Comparison of ENCODE assay signal across 20 mouse cellular contexts in the genomic region with DNA sequence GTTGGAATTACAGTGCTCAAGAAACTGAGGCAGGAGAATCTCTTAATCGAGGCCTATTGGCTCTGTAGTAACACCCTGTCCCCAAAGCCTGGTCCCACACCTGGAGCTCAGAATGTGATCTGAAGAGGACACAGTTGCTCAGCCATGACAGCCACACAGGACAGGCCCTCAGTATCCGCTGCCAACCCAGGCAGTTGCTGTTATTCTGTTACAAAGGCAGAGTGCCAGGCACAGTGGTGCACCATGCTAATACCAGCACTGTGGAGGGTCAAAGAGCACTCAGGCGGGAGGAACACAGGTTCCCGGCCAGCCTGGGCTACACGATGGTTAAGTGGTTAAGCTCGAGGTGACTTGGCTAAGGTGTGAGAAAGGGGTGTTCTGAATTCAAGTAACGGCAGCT. TPM values are rescaled to one million over a fixed set of nuclear protein-coding genes. Genes with fewer than 3 reads are reported as not detected.
A peak's percentile ranks its signal among the peaks of the same experiment; 100 is the strongest.
DNase-seq lines count a peak whose midpoint lies in the region; ATAC-seq and TF ChIP-seq lines count a peak whose summit lies in the region.
"Had no signal": no experiment of that assay in that cellular context is flagged by ENCODE, and none has a peak within 500 bp of the region (broad histone marks: within the 10 kb centered on the region; RNA-seq: fewer than 3 reads in every experiment).

No protein-coding gene starts in this region.

- WGBS in kidney, embryonic 16.5 days = 86% methylated on average over 7 of the region's 7 CpGs

- no peaks in the 10 kb centered on the region for H3K36me3 ChIP-seq in kidney, embryonic 16.5 days (ENCODE audit: insufficient read depth, low read length)

- no peaks in the 10 kb centered on the region for H3K9me3 ChIP-seq in kidney, embryonic 16.5 days (ENCODE audit: low read length)
- H3K9me3 ChIP-seq: embryonic facial prominence, embryonic 10.5 days; forebrain, embryonic 13.5 days; heart, embryonic 12.5 days; hindbrain, embryonic 12.5 days had no signal

- H3K4me1 ChIP-seq in kidney, embryonic 16.5 days (ENCODE audit: insufficient read depth, low read length) = no peaks in the 10 kb centered on the region
- H3K4me1 ChIP-seq: heart, embryonic 12.5 days had no signal

- no peak for TF ChIP-seq CTCF in gastrocnemius, adult 2 months (IDR thresholded peaks at IDR 0.05)

- peak; percentile 41 for DNase-seq in gastrocnemius, adult 2 months
- no peak for DNase-seq in gastrocnemius, adult 8-10 months (ENCODE audit: low spot score in 2 of 2)
- peak; percentile 53 for DNase-seq in kidney, adult 18-20 months
- no peak for DNase-seq in kidney, postnatal 4 days
- DNase-seq in kidney, postnatal 25 days = peak; percentile 45 to 72
- DNase-seq in kidney, postnatal 36 days = peak; percentile 66 to 67
- no peak for DNase-seq in ovary, postnatal 36 days (ENCODE audit: low spot score)
- DNase-seq: adrenal gland, adult 8-10 months; adrenal gland, postnatal 36 days; cerebellum, adult 11 months; cerebellum, adult 9-10 months; forebrain, postnatal 0 days; gastrocnemius, postnatal 10 days; heart, adult 2 months had no signal

- no peak for ATAC-seq in kidney, embryonic 16.5 days (ENCODE audit: low FRiP score, low TSS enrichment)
- ATAC-seq: forebrain, embryonic 13.5 days; forebrain, postnatal 0 days; hindbrain, embryonic 16.5 days had no signal

- no peak overlapping the region for H3K4me2 ChIP-seq in kidney, embryonic 16.5 days (replicated peaks; ENCODE audit: low read depth, low read length)
- H3K4me2 ChIP-seq: forebrain, embryonic 13.5 days; heart, embryonic 12.5 days; hindbrain, embryonic 12.5 days had no signal

- no peak overlapping the region for H3K9ac ChIP-seq in kidney, embryonic 16.5 days (replicated peaks; ENCODE audit: low read length)
- H3K9ac ChIP-seq: forebrain, embryonic 13.5 days; forebrain, postnatal 0 days; heart, embryonic 12.5 days; hindbrain, embryonic 12.5 days had no signal

- H3K4me3 ChIP-seq in gastrocnemius, adult 2 months = no peak overlapping the region
- H3K4me3 ChIP-seq in kidney, embryonic 16.5 days (ENCODE audit: low read length) = no peak overlapping the region
- H3K4me3 ChIP-seq: embryonic facial prominence, embryonic 10.5 days; forebrain, embryonic 13.5 days; heart, adult 2 months; heart, embryonic 12.5 days; hindbrain, embryonic 12.5 days had no signal

- no peak overlapping the region for H3K27ac ChIP-seq in gastrocnemius, adult 2 months
- H3K27ac ChIP-seq in kidney, embryonic 16.5 days (ENCODE audit: low read length) = no peak overlapping the region
- H3K27ac ChIP-seq: embryonic facial prominence, embryonic 10.5 days; forebrain, embryonic 13.5 days; heart, adult 2 months; hindbrain, embryonic 12.5 days had no signal

- intact Hi-C loops in gastrocnemius, adult 2 months (cut with DNase I) = no loop called here

- H3K27me3 ChIP-seq in kidney, embryonic 16.5 days (ENCODE audit: insufficient read depth, low read length) = no peaks in the 10 kb centered on the region
- H3K27me3 ChIP-seq: forebrain, embryonic 13.5 days; heart, embryonic 12.5 days; hindbrain, embryonic 12.5 days had no signal

RNA-seq across cellular contexts. Expression of a gene that starts 14.1 kb away (rescaled TPM):
- 10 to 100 TPM; 17.3 to 19.0 TPM for total RNA-seq in gastrocnemius, adult 2 months (2021)
- total RNA-seq in gastrocnemius, adult 8-10 months (2022) = 10 to 100 TPM; 18.3 to 21.1 (median 19.5) TPM
- 35.8 and 36.9 TPM in 2 replicates for polyA plus RNA-seq in kidney, embryonic 16.5 days (2015; fragmentation: Nextera tagmentation; extraction: Ambion mirVana)

RNA-seq across cellular contexts. Expression of a gene that starts 14.3 kb away (rescaled TPM):
- 10 to 100 TPM in 1 of 2 experiments, 1 to 10 TPM in 1; 9.6 to 10.3 TPM for total RNA-seq in gastrocnemius, adult 2 months (2021)
- total RNA-seq in gastrocnemius, adult 8-10 months (2022) = 10 to 100 TPM in 3 of 4 experiments, 1 to 10 TPM in 1; 9.9 to 11.0 (median 10.4) TPM
- 37.2 and 39.5 TPM in 2 replicates for polyA plus RNA-seq in kidney, embryonic 16.5 days (2015; fragmentation: Nextera tagmentation; extraction: Ambion mirVana)

RNA-seq across cellular contexts. Expression of a gene that starts 49.4 kb away (rescaled TPM):
- total RNA-seq in gastrocnemius, adult 2 months (2021) = 100 to 1,000 TPM; 116 to 120 TPM
- 100 to 1,000 TPM; 129 to 147 (median 134) TPM for total RNA-seq in gastrocnemius, adult 8-10 months (2022)
- polyA plus RNA-seq in kidney, embryonic 16.5 days (2015; fragmentation: Nextera tagmentation; extraction: Ambion mirVana) = 51.5 and 54.0 TPM in 2 replicates

RNA-seq across cellular contexts. Expression of a gene that starts 49.5 kb away (rescaled TPM):
- total RNA-seq in gastrocnemius, adult 2 months (2021) = 10 to 100 TPM; 16.8 to 21.1 TPM
- total RNA-seq in gastrocnemius, adult 8-10 months (2022) = 10 to 100 TPM; 10.2 to 16.6 (median 14.2) TPM
- 116 and 124 TPM in 2 replicates for polyA plus RNA-seq in kidney, embryonic 16.5 days (2015; fragmentation: Nextera tagmentation; extraction: Ambion mirVana)

Comparison
In these comparisons a context has a peak if more than half of its experiments do, and no peak if none do; other contexts are left out.
1. DNase-seq: peak in gastrocnemius, adult 2 months (single experiment), kidney, adult 18-20 months (single experiment), kidney, postnatal 25 days (2 of 2) and kidney, postnatal 36 days (2 of 2); none in gastrocnemius, adult 8-10 months (0 of 2), kidney, postnatal 4 days (0 of 2) and ovary, postnatal 36 days (single experiment).